Mouse (Mus musculus) Muller cell, postnatal 12 days (primary cell): ENCODE measurements around the gene Olfr1262.

ENCODE experiments used
- DNase-seq: peaks from one replicate; pipeline ENCODE4 v3.0.0-alpha.2; 2015; ENCODE audit errors: inconsistent ontology term

Olfr1262 gene

DNA sequence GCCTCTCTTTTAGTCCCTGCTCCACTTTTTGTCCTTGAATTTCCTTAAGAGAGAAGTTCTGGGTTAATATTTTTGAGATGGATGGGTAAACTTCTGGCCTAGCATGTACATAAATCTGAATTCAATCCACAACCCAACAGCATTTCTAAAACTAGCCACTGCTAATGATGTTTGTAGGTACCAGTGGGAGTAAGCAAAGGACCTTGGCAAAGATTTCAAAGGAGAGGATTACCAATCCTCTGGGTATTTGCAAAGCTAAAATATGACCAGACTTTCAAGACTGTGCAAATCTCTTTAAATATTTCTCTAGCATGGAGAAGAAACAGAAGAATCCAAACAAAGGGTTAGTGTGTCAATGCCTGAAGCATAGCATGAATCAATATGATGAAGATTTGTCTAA, at the start of gene Olfr1262:
Olfr1262 (plus strand) TSS at position 301 of the 400 bp plus-strand sequence.
- DNase-seq, result no peak

DNA sequence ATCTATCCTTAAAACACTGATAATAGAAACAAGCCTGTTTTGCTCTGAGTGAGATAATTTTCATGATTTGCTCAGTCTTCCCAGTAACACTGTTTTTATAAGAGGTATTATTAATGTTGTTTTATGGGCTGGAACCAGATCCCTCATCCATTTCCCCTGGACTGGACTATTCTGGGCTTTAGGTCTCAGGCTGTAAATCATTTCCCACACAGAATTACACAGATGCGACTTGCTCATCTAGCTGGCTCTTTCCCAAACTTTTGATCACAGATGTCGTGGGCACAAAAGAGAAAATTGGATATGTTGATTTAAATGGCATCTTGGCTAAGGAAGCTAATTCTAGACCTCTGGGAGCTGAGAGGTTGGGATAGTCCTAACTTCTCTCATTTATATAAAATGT, 25.8 kb upstream of the Olfr1262 start, which contains the start of gene Olfr1260:
Olfr1260 (plus strand) TSS at position 157 of the 400 bp plus-strand sequence.
- no peak for DNase-seq

DNA sequence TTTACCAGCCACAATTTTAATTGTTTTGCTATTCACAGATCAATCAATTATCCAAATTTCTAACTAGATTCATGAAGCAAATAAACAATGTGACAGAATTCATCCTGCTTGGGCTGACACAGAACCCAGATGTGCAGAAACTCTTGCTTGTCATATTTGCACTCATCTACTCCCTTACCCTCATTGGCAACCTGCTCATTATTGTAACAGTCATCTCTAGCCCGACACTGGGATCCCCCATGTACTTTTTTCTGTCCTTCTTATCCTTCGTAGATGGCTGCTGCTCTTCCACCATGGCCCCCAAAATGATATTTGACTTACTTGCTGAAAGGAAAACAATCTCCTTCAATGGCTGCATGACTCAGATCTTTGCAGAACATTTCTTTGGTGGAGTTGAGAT, 22.2 kb upstream of the Olfr1262 start:
- no peak for DNase-seq

DNA sequence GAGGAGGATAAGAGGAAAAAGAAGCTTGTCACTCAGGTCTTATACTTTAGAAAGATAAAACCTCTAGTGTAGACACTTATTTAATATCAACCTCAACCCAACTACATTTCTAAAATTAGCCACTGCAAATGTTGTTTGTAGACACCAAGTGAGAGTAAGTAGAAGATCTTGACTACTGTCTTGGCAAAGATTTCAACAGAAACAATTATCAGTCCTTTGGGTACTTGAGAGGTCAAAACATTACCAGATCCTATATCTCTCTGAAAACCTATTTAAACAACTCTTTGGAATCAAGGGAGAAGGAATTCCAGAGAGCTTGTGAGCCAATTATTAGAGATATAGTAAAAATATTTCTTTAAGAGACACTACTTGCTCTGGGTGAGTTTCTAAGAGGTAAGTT, 9.0 kb upstream of the Olfr1262 start, which contains the start of gene Olfr1261:
Olfr1261 (plus strand) TSS at position 301 of the 400 bp plus-strand sequence.
- no peak for DNase-seq

DNA sequence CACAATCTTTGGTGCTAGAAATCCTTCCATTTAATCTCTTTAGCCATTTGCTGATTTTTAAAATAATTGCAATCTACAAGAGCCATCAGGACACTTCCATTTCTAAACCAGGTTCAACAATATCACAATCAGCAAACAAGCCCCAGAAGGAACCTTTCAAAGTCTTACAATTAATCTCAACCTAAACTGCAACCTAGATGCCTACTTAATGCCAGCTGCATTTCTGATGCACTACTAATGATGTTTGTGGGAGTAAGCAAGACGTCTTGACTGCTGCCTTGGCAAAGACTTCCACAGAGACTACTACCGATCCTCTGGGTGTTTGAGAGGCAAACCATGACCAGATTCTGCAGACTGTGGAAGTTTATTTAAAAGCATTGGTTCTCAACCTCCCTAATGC, 11.9 kb downstream of the Olfr1262 start, which contains the start of gene Olfr1263:
Olfr1263 (plus strand) TSS at position 301 of the 400 bp plus-strand sequence.
- DNase-seq, result no peak

DNA sequence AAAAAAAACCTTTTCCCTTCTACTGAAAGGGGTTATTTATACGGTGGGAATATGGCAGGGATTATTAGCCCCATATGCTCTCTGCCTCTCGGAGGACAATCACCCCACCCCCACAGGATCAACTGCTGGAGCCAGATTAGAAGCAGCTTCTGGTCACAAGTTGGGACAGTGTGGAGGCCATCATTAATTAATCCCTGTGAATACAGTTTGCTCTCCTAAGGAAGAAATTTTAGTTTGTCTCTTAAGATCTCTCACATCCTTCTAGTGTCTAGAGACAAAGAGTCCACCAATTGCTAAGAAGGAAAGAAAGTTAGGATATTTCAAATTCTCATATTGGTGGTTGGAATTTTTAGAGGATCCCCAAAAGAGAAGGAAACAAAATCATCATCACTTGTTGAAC, 25.5 kb downstream of the Olfr1262 start, which contains the start of gene Olfr1264:
Olfr1264 (minus strand) TSS at position 101 of the 400 bp plus-strand sequence.
- DNase-seq, result no peak

DNA sequence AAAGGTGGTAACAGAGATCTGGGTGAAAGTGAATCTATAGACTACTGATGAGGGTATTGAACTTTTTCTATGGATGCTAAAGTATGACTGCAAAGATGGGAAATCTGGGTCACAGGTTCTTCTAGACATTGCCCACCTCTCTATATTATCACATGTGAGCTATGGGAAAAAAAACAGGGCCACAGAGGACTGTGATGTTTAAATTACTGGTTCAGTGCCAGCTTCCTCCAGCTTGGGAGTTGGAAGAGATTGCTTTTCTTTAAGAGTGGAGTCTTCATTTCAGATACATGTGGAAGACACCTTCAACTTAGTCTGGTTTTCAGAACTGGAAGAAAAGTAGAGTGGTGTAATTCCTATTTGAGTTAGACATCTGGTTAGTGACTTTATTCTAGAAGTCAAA, 35.1 kb downstream of the Olfr1262 start, which contains the start of gene Olfr1265:
Olfr1265 (plus strand) TSS at position 301 of the 400 bp plus-strand sequence.
- DNase-seq, result no peak
